Comparison of ENCODE assay signal across 8 mouse cellular contexts in the genomic region with DNA sequence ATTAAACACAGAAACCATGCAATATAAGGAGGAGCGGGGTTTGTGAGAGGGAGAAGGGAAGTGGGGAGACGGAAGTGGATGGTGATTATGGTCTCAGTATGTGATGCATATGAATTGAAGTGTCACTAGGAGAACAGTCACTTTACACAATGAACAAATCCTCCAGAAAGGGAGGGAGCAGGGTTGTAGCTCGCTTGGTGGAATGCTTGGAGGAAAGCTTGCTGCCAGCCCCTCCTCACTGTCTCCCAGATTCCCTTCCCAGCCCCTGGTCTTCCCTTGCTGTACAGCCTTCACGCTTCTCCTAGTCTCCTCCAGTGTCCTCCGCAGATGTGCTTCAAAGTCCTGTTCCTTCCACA. TPM values are rescaled to one million over a fixed set of nuclear protein-coding genes. Genes with fewer than 3 reads are reported as not detected.
A peak's percentile ranks its signal among the peaks of the same experiment; 100 is the strongest.
DNase-seq lines count a peak whose midpoint lies in the region; ATAC-seq and TF ChIP-seq lines count a peak whose summit lies in the region.
"Had no signal": no experiment of that assay in that cellular context is flagged by ENCODE, and none has a peak within 500 bp of the region (broad histone marks: within the 10 kb centered on the region; RNA-seq: fewer than 3 reads in every experiment).

No protein-coding gene starts in this region.

- no peak for TF ChIP-seq CTCF in lung, embryonic 14.5 days (IDR thresholded peaks at IDR 0.05; ENCODE audit: low read depth)
- no peak for TF ChIP-seq CTCF in lung, adult 2 months (IDR thresholded peaks at IDR 0.05; ENCODE audit: insufficient read depth, low read length)

- H3K27ac ChIP-seq in lung, embryonic 14.5 days (ENCODE audit: low read depth), result no peak overlapping the region
- H3K27ac ChIP-seq in forebrain, embryonic 13.5 days, result no peak overlapping the region
- no peak overlapping the region for H3K27ac ChIP-seq in liver, embryonic 12.5 days
- H3K27ac ChIP-seq in stomach, embryonic 14.5 days (ENCODE audit: low read length), result no peak overlapping the region

- DNase-seq in lung, embryonic 14.5 days, result no peak
- DNase-seq in lung, adult 2 months, result no peak
- DNase-seq in left cerebral cortex, adult 11 months (ENCODE audit: low spot score), result no peak
- DNase-seq: layer of hippocampus, adult 9-11 months had no signal

- peak overlapping the region; percentile 49 for H3K4me2 ChIP-seq in lung, embryonic 14.5 days
- peak overlapping the region; percentile 57 for H3K4me2 ChIP-seq in forebrain, embryonic 13.5 days
- peak overlapping the region; percentile 73 for H3K4me2 ChIP-seq in liver, embryonic 12.5 days
- H3K4me2 ChIP-seq in stomach, embryonic 14.5 days (replicated peaks; ENCODE audit: low read depth, low read length), result peak overlapping the region; percentile 37

- no peaks in the 10 kb centered on the region for H3K9me3 ChIP-seq in lung, embryonic 14.5 days (ENCODE audit: low read depth, low read length)
- H3K9me3 ChIP-seq in forebrain, embryonic 13.5 days (replicated peaks), result no peaks in the 10 kb centered on the region
- no peaks in the 10 kb centered on the region for H3K9me3 ChIP-seq in liver, embryonic 12.5 days (replicated peaks)
- H3K9me3 ChIP-seq in stomach, embryonic 14.5 days (ENCODE audit: control insufficient read depth, low read depth, low read length), result no peaks in the 10 kb centered on the region

- peaks cover 3% of the 10 kb centered on the region; the same call in 1 of the 2 replicates for H3K4me1 ChIP-seq in lung, embryonic 14.5 days (ENCODE audit: insufficient read depth)
- H3K4me1 ChIP-seq in lung, adult 2 months (ENCODE audit: control insufficient read depth, insufficient read depth, low read length), result no peaks in the 10 kb centered on the region
- no peaks in the 10 kb centered on the region for H3K4me1 ChIP-seq in forebrain, embryonic 13.5 days
- H3K4me1 ChIP-seq in liver, embryonic 12.5 days, result peaks cover 19% of the 10 kb centered on the region
- H3K4me1 ChIP-seq in stomach, embryonic 14.5 days (ENCODE audit: control insufficient read depth, insufficient read depth, low read length), result no peaks in the 10 kb centered on the region

- no peaks in the 10 kb centered on the region for H3K36me3 ChIP-seq in lung, embryonic 14.5 days (ENCODE audit: insufficient read depth)
- no peaks in the 10 kb centered on the region for H3K36me3 ChIP-seq in forebrain, embryonic 13.5 days (ENCODE audit: poor library complexity, severe bottlenecking)
- H3K36me3 ChIP-seq in liver, embryonic 12.5 days, result no peaks in the 10 kb centered on the region
- H3K36me3 ChIP-seq in stomach, embryonic 14.5 days (ENCODE audit: control insufficient read depth, insufficient read depth, low read length), result no peaks in the 10 kb centered on the region

- no peak for TF ChIP-seq POLR2A in lung, adult 2 months (IDR thresholded peaks at IDR 0.05; ENCODE audit: borderline replicate concordance, extremely low read depth, low read depth, low read length)

- no peaks in the 10 kb centered on the region for H3K27me3 ChIP-seq in lung, embryonic 14.5 days (ENCODE audit: insufficient read depth, low read length)
- no peaks in the 10 kb centered on the region for H3K27me3 ChIP-seq in forebrain, embryonic 13.5 days
- peaks cover 11% of the 10 kb centered on the region; the same call in 1 of the 2 replicates for H3K27me3 ChIP-seq in liver, embryonic 12.5 days (replicated peaks)
- no peaks in the 10 kb centered on the region for H3K27me3 ChIP-seq in stomach, embryonic 14.5 days (ENCODE audit: control insufficient read depth, insufficient read depth, low read length)

- H3K9ac ChIP-seq in lung, embryonic 14.5 days, result no peak overlapping the region
- 0 out of 2 replicates have a peak overlapping the region, but pooled peaks have one; percentile 23 for H3K9ac ChIP-seq in forebrain, embryonic 13.5 days
- H3K9ac ChIP-seq in liver, embryonic 12.5 days, result peak overlapping the region; percentile 42; the same call in 1 of the 2 replicates
- H3K9ac ChIP-seq in stomach, embryonic 14.5 days (replicated peaks; ENCODE audit: low read depth, low read length), result no peak overlapping the region

- no peak for ATAC-seq in lung, embryonic 14.5 days (ENCODE audit: insufficient read depth)
- peak; percentile 27; the same call in 1 of the 2 replicates for ATAC-seq in forebrain, embryonic 13.5 days
- ATAC-seq in liver, embryonic 12.5 days, result no peak
- no peak for ATAC-seq in stomach, embryonic 14.5 days (ENCODE audit: insufficient number of reproducible peaks, insufficient read depth, low FRiP score, low read depth)
- no peak; the same call in 1 of the 2 replicates for ATAC-seq in megakaryocyte-erythroid progenitor cell, adult 5-6 weeks (replicated peaks; ENCODE audit: low FRiP score, low TSS enrichment, poor library complexity, severe bottlenecking)

- 25% methylated on average over 5 of the region's 5 CpGs for WGBS in lung, embryonic 14.5 days
- WGBS in lung, adult 2 months, result 25% methylated on average over 5 of the region's 5 CpGs
- 36% methylated on average over 5 of the region's 5 CpGs for WGBS in forebrain, embryonic 13.5 days
- 28% methylated on average over 5 of the region's 5 CpGs for WGBS in liver, embryonic 12.5 days (ENCODE audit: insufficient replicate concordance)
- 33% methylated on average over 5 of the region's 5 CpGs for WGBS in stomach, embryonic 14.5 days

- peak overlapping the region; percentile 22 for H3K4me3 ChIP-seq in lung, embryonic 14.5 days (ENCODE audit: low read depth, low read length)
- H3K4me3 ChIP-seq in lung, adult 2 months (replicated peaks; ENCODE audit: extremely low read depth, low read depth, low read length), result no peak overlapping the region
- peak overlapping the region; percentile 30 for H3K4me3 ChIP-seq in forebrain, embryonic 13.5 days
- H3K4me3 ChIP-seq in liver, embryonic 12.5 days, result peak overlapping the region; percentile 53
- peak overlapping the region; percentile 28 for H3K4me3 ChIP-seq in stomach, embryonic 14.5 days (ENCODE audit: low read depth, low read length)

RNA-seq across cellular contexts. Expression of gene Gpld1, which starts 22.9 kb away (rescaled TPM):
- polyA plus RNA-seq in lung, embryonic 14.5 days (2014; fragmentation: Nextera tagmentation; extraction: Ambion mirVana), result 1.4 and 1.6 TPM in 2 replicates
- polyA plus RNA-seq in lung, adult 2 months (2012; rRNA removed), result 1.8 and 9.0 TPM in 2 replicates
- polyA plus RNA-seq in forebrain, embryonic 13.5 days (2015; fragmentation: Nextera tagmentation; extraction: Ambion mirVana), result 0.27 and 0.47 TPM in 2 replicates
- 1.8 TPM in 2 replicates for polyA plus RNA-seq in liver, embryonic 12.5 days (2016; fragmentation: Nextera tagmentation; extraction: Ambion mirVana)
- 3.9 and 4.1 TPM in 2 replicates for polyA plus RNA-seq in stomach, embryonic 14.5 days (2014; fragmentation: Nextera tagmentation; extraction: Ambion mirVana)
- total RNA-seq in megakaryocyte-erythroid progenitor cell, adult 5-6 weeks (2014; fragmentation: Nextera tagmentation), result not detected in 2 replicates
- total RNA-seq in megakaryocyte-erythroid progenitor cell, adult 5-6 weeks (2017), result 0.56 and 0.72 TPM in 2 replicates

RNA-seq across cellular contexts. Expression of gene Aldh5a1, which starts 28.4 kb away (rescaled TPM):
- polyA plus RNA-seq in lung, embryonic 14.5 days (2014; fragmentation: Nextera tagmentation; extraction: Ambion mirVana), result 8.5 and 9.4 TPM in 2 replicates
- 3.8 TPM in 2 replicates for polyA plus RNA-seq in lung, adult 2 months (2012; rRNA removed)
- polyA plus RNA-seq in forebrain, embryonic 13.5 days (2015; fragmentation: Nextera tagmentation; extraction: Ambion mirVana), result 6.2 and 7.5 TPM in 2 replicates
- polyA plus RNA-seq in liver, embryonic 12.5 days (2016; fragmentation: Nextera tagmentation; extraction: Ambion mirVana), result 3.0 and 3.4 TPM in 2 replicates
- 9.3 and 10.6 TPM in 2 replicates for polyA plus RNA-seq in stomach, embryonic 14.5 days (2014; fragmentation: Nextera tagmentation; extraction: Ambion mirVana)
- 0.24 TPM in 1 of 2 replicates, not detected in the other for total RNA-seq in megakaryocyte-erythroid progenitor cell, adult 5-6 weeks (2014; fragmentation: Nextera tagmentation)
- 0.05 and 0.91 TPM in 2 replicates for total RNA-seq in megakaryocyte-erythroid progenitor cell, adult 5-6 weeks (2017)

RNA-seq across cellular contexts. Expression of gene Mrs2, which starts 54.4 kb away (rescaled TPM):
- 25.9 and 26.5 TPM in 2 replicates for polyA plus RNA-seq in lung, embryonic 14.5 days (2014; fragmentation: Nextera tagmentation; extraction: Ambion mirVana)
- 16.6 and 19.5 TPM in 2 replicates for polyA plus RNA-seq in lung, adult 2 months (2012; rRNA removed)
- polyA plus RNA-seq in forebrain, embryonic 13.5 days (2015; fragmentation: Nextera tagmentation; extraction: Ambion mirVana), result 13.8 and 17.3 TPM in 2 replicates
- polyA plus RNA-seq in liver, embryonic 12.5 days (2016; fragmentation: Nextera tagmentation; extraction: Ambion mirVana), result 18.3 and 18.7 TPM in 2 replicates
- 23.6 and 29.8 TPM in 2 replicates for polyA plus RNA-seq in stomach, embryonic 14.5 days (2014; fragmentation: Nextera tagmentation; extraction: Ambion mirVana)
- 27.4 and 36.3 TPM in 2 replicates for total RNA-seq in megakaryocyte-erythroid progenitor cell, adult 5-6 weeks (2014; fragmentation: Nextera tagmentation)
- total RNA-seq in megakaryocyte-erythroid progenitor cell, adult 5-6 weeks (2017), result 11.4 and 11.9 TPM in 2 replicates

Comparison
In these comparisons a context has a peak if more than half of its experiments do, and no peak if none do; other contexts are left out.
1. H3K9ac ChIP-seq: peak in forebrain, embryonic 13.5 days (single experiment) and liver, embryonic 12.5 days (single experiment); none in lung, embryonic 14.5 days (single experiment) and stomach, embryonic 14.5 days (single experiment).
2. Peak in every context shown above with its lines, with median percentiles within 50 percentile points of each other: H3K4me2 ChIP-seq.